Mouse (Mus musculus) E14TG2a.4 (cell line): ENCODE results near the gene Agrn.
"Not testable (repeated sequence)": the region's sequence is repeated elsewhere in the genome, so short reads cannot be mapped to it uniquely, and the experiment has no call there.

Source experiments
- CTCF ChIP-seq: conservative IDR thresholded peaks from 2 replicates; pipeline ENCODE4 v1.5.1; 2014; ENCODE audit warnings: low read length
- POU5F1 ChIP-seq: IDR thresholded peaks from 2 replicates; pipeline ENCODE4 v1.6.1; 2014; ENCODE audit warnings: low read length, borderline replicate concordance

GRCm38 (mm10) chr4:156150887-156151286, 46.4 kb downstream of the Agrn start:
- not testable (repeated sequence) for TF ChIP-seq CTCF, POU5F1
